Mouse (Mus musculus): ENCODE results near the gene Krtap15. TPM values are rescaled to one million over a fixed set of nuclear protein-coding genes. Genes with fewer than 3 reads are reported as not detected.

Gene Krtap15
- not detected in 2 replicates for polyA plus RNA-seq (2012; rRNA removed)

DNA sequence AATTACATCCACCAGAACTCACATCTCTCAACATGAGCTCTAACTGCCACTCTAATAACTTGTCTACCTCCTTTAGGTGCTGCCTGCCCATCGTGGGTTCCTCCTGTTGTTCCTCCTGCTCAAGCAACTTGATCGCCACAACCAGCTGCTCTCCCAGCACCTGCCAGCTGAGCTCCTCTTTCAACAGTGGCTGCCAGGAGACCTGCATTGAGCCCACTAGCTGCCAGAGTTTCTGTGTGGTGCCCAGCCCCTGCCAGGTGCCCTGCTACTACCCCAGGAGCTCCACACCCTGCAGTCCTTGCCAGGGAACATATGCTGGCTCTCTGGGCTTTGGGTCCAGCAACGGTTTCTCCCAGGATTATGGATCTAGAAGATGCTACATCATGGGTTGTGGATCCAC, at the start of gene Krtap15:
Gene Krtap15, plus strand, starts transcription at position 150 of the 400 bp plus-strand sequence.

DNA sequence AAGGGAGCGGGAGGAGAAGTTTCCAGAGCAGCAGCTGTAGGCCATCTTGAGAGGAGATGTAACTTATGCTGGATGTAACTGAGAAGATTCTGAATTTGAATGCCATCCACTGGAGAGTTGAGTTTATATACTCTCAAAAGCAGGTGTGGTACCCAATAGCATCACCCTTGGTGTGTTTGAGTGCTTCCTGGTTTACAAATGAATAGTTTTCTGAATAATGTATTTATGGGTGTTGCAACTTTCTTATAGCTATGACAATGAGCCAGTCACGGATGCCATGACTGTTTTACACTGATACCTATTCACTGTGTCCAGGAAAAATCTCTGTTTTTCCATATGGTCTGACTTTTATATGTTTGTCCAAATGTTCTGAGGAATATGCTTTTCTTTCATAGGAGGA, 45.9 kb upstream of the Krtap15 start, which contains the start of gene 2310057N15Rik:
Gene 2310057N15Rik, minus strand, starts transcription at position 101 of the 400 bp plus-strand sequence.

DNA sequence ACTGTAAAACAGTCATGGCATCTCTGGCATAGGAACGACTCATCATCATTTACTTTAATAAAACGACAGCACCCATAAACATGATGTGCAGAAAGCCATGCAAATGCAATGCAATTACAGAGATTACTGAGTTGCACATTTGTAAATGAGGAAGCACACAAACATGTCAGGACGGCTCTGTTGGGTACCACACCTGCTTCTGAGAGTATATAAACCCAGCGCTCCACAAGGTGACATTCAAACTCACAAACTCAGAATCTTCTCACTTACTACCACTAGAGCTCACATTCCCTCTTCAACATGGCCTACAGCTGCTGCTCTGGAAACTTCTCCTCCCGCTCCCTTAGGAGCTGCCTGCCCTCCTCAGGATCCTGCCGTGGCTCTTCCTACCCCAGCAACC, 42.4 kb upstream of the Krtap15 start, which contains the start of gene Gm5965:
Gene Gm5965, plus strand, starts transcription at position 301 of the 400 bp plus-strand sequence.

DNA sequence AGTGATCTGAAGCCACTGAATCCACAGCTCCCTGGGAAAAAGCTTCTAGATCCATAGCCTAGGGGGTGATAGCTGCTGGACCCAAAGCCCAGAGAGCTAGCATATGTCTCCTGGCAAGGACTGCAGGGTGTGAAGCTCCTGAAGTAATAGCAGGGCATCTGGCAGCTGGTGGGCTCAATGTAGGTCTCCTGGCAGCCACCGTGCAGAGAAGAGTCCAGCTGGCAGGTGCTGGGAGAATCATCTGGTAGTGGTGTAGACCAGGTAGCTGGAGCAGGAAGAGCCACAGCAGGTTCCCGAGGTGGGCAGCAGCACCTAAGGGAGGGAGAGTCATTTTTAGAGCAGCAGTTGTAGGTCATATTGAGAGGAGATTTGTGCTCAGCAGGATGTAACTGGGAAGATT, 8.2 kb upstream of the Krtap15 start, which contains the start of gene Gm20741:
Gene Gm20741, minus strand, starts transcription at position 394 of the 400 bp plus-strand sequence.

DNA sequence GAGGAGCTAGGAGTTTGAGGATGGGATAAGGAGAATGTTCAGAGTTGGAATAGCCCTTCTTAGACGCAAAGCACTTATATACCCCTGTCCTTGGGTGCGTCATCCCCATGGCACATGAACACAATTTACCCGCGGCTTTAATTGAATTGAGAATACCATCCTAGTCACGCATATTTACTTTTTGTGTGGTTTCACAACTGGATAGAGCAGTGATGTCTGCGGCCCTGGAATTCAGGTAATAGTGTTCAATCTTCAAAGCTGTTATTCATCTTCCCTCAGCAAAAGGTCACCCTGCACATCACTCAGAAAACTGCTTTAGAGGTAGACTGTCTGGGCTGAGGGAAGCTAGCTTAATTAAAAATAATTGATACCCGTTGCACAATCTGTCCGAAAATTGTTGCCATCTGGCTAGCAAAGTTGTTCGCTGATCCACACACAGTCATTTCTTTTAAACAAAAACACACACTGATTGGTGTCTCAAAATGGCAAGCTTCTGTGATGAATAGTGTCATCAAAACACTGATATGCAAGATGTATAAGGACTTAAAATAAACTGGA, 6.2 kb downstream of the Krtap15 start, which contains the start of gene Krtap14:
Gene Krtap14, minus strand, starts transcription at position 51 of the 558 bp plus-strand sequence.

DNA sequence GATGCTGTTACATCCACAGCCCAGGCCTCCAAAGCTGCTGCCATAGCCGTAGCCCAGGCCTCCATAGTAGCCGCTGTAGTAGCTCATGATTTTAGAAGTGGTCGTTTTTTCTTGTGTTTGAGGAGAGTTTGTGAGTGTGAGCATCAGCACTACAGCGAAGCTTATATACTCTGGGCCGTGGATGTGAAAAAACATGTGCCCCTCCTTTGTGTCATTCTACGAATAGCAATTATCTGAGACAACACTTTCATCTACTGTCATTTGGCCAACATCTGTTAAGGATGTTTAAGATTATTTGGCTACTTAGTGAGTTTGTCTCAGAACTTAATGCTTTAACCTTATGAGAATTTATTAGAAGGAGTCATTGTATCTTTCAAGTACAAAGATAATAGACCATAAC, 49.3 kb downstream of the Krtap15 start, which contains the start of gene Krtap19-1:
Gene Krtap19-1, minus strand, starts transcription at position 101 of the 400 bp plus-strand sequence.

DNA sequence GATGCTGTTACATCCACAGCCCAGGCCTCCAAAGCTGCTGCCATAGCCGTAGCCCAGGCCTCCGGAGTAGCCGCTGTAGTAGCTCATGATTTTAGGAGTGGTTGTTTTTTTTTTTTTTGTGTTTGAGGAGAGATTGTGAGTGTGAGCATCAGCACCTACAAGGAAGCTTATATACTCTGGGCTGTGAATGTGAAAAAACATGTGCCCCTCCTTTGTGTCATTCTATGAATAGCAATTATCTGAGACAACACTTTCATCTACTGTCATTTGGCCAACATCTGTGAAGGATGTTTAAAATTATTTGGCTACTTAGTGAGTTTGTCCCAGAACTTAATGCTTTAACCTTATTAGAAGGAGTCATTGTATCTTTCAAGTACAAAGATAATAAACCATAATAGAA, 54.2 kb downstream of the Krtap15 start, which contains the start of gene Krtap19-2:
Gene Krtap19-2, minus strand, starts transcription at position 101 of the 400 bp plus-strand sequence.

DNA sequence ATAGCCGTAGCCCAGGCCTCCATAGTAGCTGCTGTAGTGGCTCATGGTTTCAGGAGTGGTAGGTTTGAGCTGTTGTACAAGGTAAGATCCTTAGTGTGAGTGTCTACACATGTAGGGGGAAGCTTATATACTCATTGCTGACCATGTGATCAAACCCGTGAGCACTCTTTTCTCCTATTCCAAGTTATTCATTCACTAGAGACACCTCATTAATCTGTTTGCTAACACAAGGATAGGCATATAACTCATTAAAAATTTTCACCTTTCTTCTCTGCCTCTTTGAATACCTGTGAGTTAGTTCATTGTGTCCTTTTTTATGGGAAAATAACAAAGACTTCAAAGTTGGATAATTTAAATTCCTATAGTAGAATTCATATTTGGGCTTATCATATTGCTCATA, 57.9 kb downstream of the Krtap15 start, which contains the start of gene Krtap19-3:
Gene Krtap19-3, minus strand, starts transcription at position 101 of the 400 bp plus-strand sequence.

Other genes with a start within 250 kb of the Krtap15 start
- gene Krtap24-1, start 207.9 kb upstream of the Krtap15 start, polyA plus RNA-seq (2012; rRNA removed), result not detected in 2 replicates
- gene 2310079G19Rik, start 192.5 kb upstream of the Krtap15 start, polyA plus RNA-seq (2012; rRNA removed), result not detected in 2 replicates
- gene Krtap26-1, start 172.4 kb upstream of the Krtap15 start, polyA plus RNA-seq (2012; rRNA removed), result not detected in 2 replicates
- not detected in 2 replicates for gene Krtap27-1, start 148.5 kb upstream of the Krtap15 start, polyA plus RNA-seq (2012; rRNA removed)
- gene 2310061N02Rik, start 112.3 kb upstream of the Krtap15 start, polyA plus RNA-seq (2012; rRNA removed), result not detected in 2 replicates
- not detected in 2 replicates for gene Krtap13-1, start 91.4 kb upstream of the Krtap15 start, polyA plus RNA-seq (2012; rRNA removed)
- not detected in 2 replicates for gene Krtap13, start 68.6 kb upstream of the Krtap15 start, polyA plus RNA-seq (2012; rRNA removed)
- gene 2310034C09Rik, start 61.4 kb upstream of the Krtap15 start, polyA plus RNA-seq (2012; rRNA removed), result not detected in 2 replicates
- not detected in 2 replicates for gene 2310057N15Rik, start 46.0 kb upstream of the Krtap15 start, polyA plus RNA-seq (2012; rRNA removed)
- gene Gm5965, start 42.3 kb upstream of the Krtap15 start, polyA plus RNA-seq (2012; rRNA removed), result not detected in 2 replicates
- not detected in 2 replicates for gene Gm20741, start 8.0 kb upstream of the Krtap15 start, polyA plus RNA-seq (2012; rRNA removed)
- not detected in 2 replicates for gene Krtap14, start 5.9 kb downstream of the Krtap15 start, polyA plus RNA-seq (2012; rRNA removed)
- not detected in 2 replicates for gene Krtap19-1, start 49.2 kb downstream of the Krtap15 start, polyA plus RNA-seq (2012; rRNA removed)
- not detected in 2 replicates for gene Krtap19-2, start 54.1 kb downstream of the Krtap15 start, polyA plus RNA-seq (2012; rRNA removed)
- not detected in 2 replicates for gene Krtap19-3, start 57.8 kb downstream of the Krtap15 start, polyA plus RNA-seq (2012; rRNA removed)
- not detected in 2 replicates for gene Krtap19-4, start 64.9 kb downstream of the Krtap15 start, polyA plus RNA-seq (2012; rRNA removed)
- not detected in 2 replicates for gene Krtap19-5, start 76.2 kb downstream of the Krtap15 start, polyA plus RNA-seq (2012; rRNA removed)
- gene Krtap19-9b, start 112.0 kb downstream of the Krtap15 start, polyA plus RNA-seq (2012; rRNA removed), result not detected in 2 replicates
- gene Krtap16-3, start 142.7 kb downstream of the Krtap15 start, polyA plus RNA-seq (2012; rRNA removed), result not detected in 2 replicates
- gene Krtap22-2, start 190.5 kb downstream of the Krtap15 start, polyA plus RNA-seq (2012; rRNA removed), result not detected in 2 replicates
- not detected in 2 replicates for gene Gm10229, start 195.1 kb downstream of the Krtap15 start, polyA plus RNA-seq (2012; rRNA removed)
- not detected in 2 replicates for gene Krtap6-1, start 211.5 kb downstream of the Krtap15 start, polyA plus RNA-seq (2012; rRNA removed)
- gene Gm10228, start 221.3 kb downstream of the Krtap15 start, polyA plus RNA-seq (2012; rRNA removed), result not detected in 2 replicates
- not detected in 2 replicates for gene Krtap6-5, start 227.7 kb downstream of the Krtap15 start, polyA plus RNA-seq (2012; rRNA removed)
- gene 1110025L11Rik, start 243.8 kb downstream of the Krtap15 start, polyA plus RNA-seq (2012; rRNA removed), result not detected in 2 replicates

Measured in central nervous system, embryonic 14 days (tissue).